Mouse (Mus musculus): ENCODE data around the gene Abtb2.

Abtb2 gene

DNA sequence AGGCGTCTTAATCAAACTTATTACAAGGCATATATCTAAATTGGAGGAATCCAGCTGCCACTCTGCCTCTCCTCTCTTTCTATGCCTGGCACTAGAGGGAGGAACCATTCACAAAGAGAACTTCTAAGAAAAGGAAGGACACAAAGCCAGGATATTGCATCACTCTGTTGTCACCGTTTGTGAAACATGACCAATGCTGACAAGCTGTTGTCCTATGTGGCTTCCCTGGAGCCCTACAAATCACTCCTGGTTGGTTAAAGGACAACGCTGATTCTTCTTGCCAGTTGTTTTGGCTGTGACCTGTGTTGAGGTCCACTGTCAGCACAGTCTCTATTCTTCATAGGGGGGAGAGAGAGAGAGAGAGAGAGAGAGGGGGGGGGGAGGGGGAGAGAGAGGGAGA is 17.2 kb downstream of the Abtb2 start:
- no peak for DNase-seq (ENCODE audit: low read depth, low spot score)

DNA sequence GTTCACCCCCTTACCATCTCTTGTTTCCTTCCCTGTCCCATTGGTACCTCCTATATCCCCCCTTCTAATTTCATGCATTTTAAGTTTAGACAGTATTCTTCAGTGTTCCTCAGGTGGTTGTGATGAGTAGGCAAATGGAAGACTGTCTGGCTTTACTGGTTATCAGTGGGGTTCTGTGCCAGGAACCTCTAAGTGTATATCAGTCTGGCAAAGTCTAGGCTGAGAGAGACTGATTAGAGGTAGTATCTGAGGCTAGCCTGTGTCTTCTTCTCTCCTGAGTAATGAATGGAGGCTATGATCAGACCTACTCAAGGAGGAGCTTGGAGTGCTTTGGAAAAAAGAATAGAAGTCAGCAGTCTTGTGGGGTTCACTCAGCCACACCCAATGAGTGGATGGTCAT is 18.0 kb downstream of the Abtb2 start:
- DNase-seq (ENCODE audit: low read depth, low spot score), result no peak

- no peak for DNase-seq (ENCODE audit: low read depth, low spot score)
These were observed 20.3 kb downstream of the Abtb2 start for GRCm38 (mm10) chr2:103586423-103586822.

DNA sequence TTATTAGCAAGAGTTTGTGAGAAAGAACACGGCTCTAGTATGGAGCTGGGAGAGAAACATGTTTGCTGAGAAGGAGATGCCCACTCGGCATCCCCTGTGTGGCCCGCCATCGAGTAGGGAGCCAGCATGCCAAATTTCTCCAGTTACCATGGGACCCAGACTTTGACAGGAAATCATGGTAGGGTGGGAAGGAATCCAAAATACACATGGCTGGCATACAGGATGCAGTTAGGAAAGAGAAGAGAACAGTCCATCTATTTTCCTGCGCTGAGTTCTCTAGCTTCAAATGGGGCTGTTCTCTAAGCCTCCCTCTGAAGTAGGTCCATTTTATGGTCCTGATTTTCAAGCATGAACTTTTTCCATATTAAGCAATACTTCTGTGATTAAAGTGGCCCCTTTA is 22.7 kb downstream of the Abtb2 start:
- DNase-seq (ENCODE audit: low read depth, low spot score), result no peak

- no peak for DNase-seq (ENCODE audit: low read depth, low spot score)
These were observed 23.3 kb downstream of the Abtb2 start for GRCm38 (mm10) chr2:103589400-103589799.

- DNase-seq (ENCODE audit: low read depth, low spot score), result no peak
These were observed 24.5 kb downstream of the Abtb2 start for GRCm38 (mm10) chr2:103590645-103591044.

GRCm38 (mm10) chr2:103591742-103592590 is 25.9 kb downstream of the Abtb2 start:
- DNase-seq (ENCODE audit: low read depth, low spot score), result no peak

DNA sequence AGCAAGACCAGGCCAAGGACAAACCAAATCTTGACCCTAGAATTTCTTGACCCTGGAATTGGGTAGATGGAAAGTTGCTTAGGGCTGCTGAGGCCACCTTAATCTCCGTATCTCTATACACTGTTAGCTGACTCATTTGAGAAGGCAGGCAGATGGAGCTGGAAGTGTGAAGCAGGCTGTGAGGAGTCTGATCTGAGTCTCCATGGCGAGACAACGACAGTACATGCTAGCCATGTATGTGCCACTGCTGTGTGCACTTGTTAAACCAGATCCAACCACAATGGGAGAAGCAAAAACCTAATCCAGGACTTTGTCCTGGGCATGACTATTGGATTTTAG is 26.4 kb downstream of the Abtb2 start:
- no peak for DNase-seq (ENCODE audit: low read depth, low spot score)

GRCm38 (mm10) chr2:103594592-103595011 is 28.5 kb downstream of the Abtb2 start:
- no peak for DNase-seq (ENCODE audit: low read depth, low spot score)

- DNase-seq (ENCODE audit: low read depth, low spot score), result no peak
These were observed 29.0 kb downstream of the Abtb2 start for GRCm38 (mm10) chr2:103595028-103595651.

- no peak for DNase-seq (ENCODE audit: low read depth, low spot score)
These were observed 33.2 kb downstream of the Abtb2 start for GRCm38 (mm10) chr2:103599296-103599695.

- no peak for DNase-seq (ENCODE audit: low read depth, low spot score)
These were observed 34.2 kb downstream of the Abtb2 start for GRCm38 (mm10) chr2:103600165-103600891.

DNA sequence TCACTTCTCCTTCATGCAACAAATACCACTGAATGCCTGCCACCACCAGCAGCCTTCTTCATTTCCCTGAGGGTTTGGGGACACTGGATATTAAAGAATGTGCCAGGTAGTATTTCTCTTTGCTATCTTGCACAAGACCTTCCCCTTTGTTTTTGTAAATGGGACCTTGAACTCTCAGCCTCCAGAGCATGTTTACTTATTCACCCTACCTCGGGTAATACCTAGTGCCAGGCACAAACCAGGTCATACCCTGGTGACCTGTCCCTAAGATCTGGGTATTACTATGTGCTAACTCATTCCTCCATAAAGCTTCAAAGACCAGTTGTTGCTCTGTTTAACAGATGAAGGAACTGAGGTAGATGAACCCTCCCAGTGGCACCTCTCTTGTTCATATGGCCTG is 35.0 kb downstream of the Abtb2 start:
- DNase-seq (ENCODE audit: low read depth, low spot score), result no peak

- no peak for DNase-seq (ENCODE audit: low read depth, low spot score)
These were observed 35.4 kb downstream of the Abtb2 start for GRCm38 (mm10) chr2:103601531-103601930.

DNA sequence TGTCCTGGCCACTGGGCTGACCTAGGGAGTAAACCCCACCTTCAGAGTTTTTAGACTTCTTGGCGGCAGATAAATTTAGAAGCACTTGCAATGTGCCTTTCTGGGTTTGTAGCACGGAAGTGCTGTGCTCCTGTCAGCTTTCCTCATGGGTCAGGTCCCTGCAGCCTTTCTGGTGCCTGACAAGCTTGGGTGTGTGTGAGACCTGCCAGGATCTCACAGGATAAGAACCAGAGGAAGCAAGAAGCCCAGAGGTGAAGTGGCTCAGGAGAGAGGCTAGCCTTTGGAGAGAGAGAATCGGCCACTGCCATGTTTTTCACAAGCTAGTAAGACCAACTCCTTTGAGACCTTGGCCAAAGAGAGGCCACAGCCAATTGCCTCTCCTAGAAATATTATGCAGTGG is 37.1 kb downstream of the Abtb2 start:
- no peak for DNase-seq (ENCODE audit: low read depth, low spot score)

DNA sequence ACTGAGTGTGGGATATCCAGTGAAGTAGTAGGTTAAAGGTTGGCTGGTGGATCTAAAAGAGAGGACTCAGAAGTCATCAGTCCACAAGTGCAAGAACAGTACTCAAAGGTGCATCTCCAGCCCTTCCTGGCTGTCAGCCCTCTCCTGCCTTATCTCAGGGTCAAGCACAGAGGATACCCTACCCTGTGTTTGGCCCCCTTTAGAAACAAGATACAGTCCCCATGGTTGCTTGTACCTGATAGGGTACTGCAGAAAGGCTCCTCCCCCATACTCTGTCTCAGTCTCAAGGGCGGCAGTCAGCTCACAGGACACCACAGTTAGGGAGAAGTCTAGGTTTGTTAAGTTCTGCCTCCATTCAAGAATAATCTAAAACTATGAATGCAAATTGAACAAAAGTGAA is 37.8 kb downstream of the Abtb2 start:
- DNase-seq (ENCODE audit: low read depth, low spot score), result no peak

DNA sequence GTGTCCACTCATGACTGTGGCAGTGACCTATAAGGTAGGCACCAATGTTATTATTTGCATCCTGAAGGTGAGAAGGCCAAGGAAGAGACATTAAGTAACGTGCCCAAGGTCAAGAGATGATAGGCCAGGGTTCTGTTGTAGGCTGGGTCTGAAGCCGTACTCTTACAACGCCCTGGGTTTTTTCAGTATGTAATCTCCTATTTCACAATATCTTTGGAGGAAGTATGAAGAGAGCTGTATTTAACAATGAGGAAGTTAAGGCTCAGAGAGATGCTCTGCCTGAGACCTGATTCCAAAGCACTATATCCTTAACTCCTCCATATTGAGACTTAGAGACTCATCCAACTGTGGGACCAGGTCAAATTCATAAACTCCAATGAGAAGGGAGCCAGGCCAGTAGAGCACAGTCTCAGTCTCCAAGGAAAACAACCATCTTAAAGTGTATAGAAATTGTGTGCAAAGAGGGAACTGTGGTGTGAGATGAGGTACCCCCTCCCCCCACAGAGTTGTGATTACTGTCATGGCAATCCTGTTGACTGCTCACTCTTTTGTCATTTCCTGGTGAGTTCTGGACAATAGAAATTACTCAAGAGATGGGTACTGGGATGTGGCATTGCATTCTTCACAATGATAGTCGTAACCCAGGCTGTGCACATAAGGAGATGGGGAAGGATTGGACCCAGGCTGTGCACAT is 39.8 kb downstream of the Abtb2 start:
- DNase-seq (ENCODE audit: low read depth, low spot score), result no peak

DNA sequence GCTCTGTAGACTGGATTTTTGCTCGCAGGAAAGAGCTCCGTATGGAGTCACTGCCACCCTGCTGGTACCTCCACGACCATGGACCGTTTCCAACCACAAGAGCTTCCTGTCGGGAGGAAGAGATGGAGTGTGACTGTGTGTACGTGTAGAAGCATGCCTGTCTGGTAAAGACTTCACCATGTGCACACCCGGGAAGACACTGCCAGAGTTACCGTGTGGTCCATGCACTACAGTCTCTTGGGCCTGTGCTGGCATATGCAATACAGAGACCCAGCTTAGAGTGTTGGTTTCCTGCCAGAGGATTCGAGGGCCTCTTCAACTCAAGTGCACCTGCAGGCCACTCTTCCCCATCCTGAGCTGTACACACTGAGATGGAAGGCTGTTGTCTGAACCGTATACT is 41.8 kb downstream of the Abtb2 start:
- DNase-seq (ENCODE audit: low read depth, low spot score), result no peak

- no peak for DNase-seq (ENCODE audit: low read depth, low spot score)
These were observed 42.8 kb downstream of the Abtb2 start for GRCm38 (mm10) chr2:103608947-103609346.

DNA sequence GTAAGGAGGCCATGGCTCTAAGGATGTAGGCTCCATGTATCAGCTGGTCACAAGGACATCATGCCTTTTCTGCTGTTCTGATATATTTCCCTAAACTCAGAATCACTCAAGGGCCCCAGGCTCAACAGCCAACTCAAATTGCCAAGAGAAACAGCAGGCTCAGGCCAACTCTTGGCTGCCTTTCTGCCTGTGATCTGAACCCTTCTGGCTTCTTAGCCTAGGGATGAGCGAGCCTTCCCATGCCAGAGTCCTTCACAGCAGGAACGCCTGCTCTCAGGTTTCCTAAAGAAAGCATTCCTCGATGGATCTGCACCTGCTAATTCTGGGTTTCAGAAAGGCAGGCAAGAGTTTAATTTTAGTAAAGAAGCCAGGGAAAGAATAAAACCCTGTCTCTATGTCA is 43.4 kb downstream of the Abtb2 start:
- DNase-seq (ENCODE audit: low read depth, low spot score), result no peak

GRCm38 (mm10) chr2:103610831-103611535 is 44.9 kb downstream of the Abtb2 start:
- DNase-seq (ENCODE audit: low read depth, low spot score), result no peak

Measured in WW6 (cell line).